Mouse (Mus musculus): Measurements from ENCODE around the gene Hmgcl.

Gene Hmgcl

DNA sequence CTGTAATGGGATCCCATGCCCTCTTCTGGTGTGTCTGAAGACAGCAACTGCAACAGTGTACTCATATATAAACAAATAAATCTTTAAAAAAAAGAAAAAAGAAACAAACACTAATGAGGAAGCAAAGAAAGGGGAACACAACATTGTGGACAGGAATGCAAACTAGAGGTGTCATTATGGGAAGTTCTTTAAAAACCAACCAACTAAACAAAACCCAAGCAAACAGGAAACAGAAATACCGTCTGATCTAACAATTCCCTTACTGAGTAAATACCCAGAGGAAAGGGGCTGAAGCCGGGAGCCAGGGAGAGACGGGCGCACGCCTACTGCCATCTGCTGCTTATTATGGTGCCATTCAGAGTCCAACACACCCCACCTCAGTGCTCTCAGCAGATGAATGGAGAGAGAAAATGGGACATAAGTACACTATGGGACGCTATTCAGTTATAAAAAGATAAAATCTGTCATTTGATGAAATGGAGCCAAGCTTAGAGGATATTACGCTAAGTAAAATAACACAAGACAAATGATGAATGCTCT is 35.3 kb downstream of the Hmgcl start:
- intact Hi-C loops (cut with DNase I): loop anchor here (10.0 kb wide), 1 partner anchor 303 kb away; the partner anchor contains the start of gene Zfp46

DNA sequence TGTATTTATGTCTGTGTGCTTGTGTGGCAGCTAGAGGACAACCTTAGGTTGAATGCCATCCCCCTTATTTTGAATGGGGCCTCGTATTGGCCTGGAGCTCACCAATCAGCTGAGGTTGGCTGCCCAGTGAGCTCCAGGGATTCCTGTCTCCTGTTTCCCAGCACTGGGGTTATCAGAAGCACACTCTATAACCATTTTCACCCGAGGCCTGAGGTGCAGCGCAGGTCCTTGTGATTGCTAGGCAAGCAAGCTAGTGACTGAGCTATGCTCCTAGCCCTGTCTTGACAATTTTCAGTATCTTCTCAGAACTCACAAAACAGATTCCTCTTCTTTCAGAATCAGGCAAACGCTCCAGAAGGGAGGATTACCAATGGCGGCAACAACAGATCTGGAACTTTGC is 38.3 kb downstream of the Hmgcl start:
- intact Hi-C loops (cut with DNase I): loop anchor here (10.0 kb wide), 1 partner anchor 300 kb away; the partner anchor contains the start of gene Zfp46

DNA sequence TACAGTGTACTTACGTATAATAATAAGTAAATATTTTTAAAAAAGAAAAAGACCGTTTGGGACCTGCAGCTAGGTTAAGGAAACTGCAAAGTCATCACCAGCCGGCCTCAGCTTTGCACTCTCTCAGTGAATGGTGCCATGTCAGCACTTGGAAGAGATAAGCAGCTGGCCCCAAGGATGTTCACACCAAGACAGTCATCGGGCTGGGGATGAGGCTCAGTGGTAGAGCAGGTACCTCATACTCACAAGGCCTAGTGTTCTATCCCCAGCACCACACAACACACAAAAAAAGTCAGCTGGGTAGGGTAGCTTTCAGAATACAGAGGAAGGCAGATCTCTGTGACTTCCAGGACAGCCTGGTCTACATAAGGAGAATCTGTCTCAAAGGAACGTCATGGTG is 38.9 kb downstream of the Hmgcl start:
- intact Hi-C loops (cut with DNase I): loop anchor here (10.0 kb wide), 1 partner anchor 300 kb away; the partner anchor contains the start of gene Zfp46

DNA sequence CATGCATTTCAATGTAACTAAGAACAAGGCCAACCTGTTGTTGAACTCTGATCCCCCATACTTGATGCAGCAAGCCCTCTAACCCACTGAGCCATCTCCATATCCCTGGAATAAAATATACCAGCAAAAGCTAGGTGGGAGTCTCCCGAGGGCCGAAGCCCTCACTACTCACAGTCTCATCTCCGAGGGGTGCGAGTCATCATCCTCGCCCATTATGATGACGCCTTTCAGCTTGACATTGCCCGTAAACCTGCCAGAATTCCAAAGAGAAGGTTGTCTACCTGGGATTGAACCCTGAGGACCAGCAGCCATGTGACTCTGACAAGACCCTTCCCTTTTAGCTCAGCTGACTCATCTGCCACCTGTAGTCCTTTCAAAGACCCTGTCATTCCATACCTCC is 39.5 kb downstream of the Hmgcl start:
- intact Hi-C loops (cut with DNase I): loop anchor here (10.0 kb wide), 1 partner anchor 299 kb away; the partner anchor contains the start of gene Zfp46

DNA sequence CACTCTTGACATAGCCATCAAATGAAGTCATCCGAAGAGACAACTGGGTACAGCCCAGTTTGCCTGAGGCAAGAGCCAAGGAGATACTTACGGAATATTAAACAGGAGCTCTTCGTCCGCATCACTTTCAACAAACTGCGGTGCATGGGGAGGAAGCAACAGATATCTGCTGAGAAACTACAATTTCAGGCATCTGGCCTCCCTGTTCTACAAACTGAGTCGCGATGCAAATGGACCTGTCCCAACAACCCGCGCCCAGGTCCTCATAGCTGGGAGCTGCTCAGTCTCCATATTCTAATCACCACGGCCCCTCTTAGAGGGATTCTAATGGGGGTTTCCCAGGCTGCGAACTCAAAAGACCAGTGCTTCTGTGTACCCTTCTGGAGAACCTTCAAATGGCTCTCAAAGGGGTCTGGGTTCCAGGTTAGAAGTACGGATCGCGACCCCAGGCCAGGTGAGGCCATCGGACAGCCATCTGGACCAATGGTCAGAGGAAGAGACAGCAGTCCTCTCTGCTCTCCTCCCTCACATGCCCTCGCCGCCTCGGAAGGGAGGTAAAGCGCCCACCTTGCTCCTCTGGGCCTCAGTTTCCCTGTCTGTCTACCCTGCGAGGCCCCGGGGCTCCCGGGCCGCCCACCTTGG is 40.2 kb downstream of the Hmgcl start:
- intact Hi-C loops (cut with DNase I): loop anchor here (10.0 kb wide), 1 partner anchor 298 kb away; the partner anchor contains the start of gene Zfp46

DNA sequence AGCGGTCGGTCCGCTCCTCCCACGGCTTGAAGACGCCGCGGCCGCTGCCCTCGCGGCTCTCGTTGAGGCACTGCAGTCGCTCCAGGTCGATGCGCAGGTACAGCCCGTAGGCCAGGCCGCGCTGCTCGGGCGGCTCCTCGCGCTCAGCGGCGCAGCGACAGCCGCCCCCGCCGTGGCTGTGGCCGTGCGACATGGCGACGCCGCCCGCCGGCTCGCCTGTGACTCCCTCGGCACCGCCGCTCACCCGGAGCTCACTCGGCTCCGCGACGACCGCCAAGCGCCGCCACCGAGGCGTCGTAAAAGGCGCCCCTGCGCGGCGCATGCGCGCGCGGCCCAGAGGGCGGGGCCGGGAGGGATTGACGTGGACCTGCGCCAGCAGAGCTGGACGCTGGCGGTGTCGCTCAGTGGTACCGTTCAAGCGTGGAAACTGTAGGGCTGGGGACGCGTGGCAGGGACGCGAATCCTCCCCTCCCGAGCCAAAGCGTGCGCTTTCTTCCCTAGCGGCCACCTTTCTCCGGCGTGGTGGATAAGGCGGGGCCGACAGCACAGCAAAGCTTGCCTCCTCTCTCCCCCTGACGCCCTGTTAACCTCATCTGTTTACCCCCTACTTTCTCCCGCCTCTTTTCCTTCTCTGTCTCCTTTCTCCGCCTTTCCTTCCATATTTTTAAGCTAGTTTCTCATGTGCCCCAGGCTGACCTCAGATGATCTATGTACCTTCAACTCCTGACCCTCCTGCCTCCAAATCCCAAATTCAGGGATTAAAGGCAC is 40.9 kb downstream of the Hmgcl start, which contains the start of gene Pithd1:
Pithd1 (minus strand) TSS at position 322 of the 768 bp plus-strand sequence.
- intact Hi-C loops (cut with DNase I): loop anchor here (10.0 kb wide), 1 partner anchor 298 kb away; the partner anchor contains the start of gene Zfp46

DNA sequence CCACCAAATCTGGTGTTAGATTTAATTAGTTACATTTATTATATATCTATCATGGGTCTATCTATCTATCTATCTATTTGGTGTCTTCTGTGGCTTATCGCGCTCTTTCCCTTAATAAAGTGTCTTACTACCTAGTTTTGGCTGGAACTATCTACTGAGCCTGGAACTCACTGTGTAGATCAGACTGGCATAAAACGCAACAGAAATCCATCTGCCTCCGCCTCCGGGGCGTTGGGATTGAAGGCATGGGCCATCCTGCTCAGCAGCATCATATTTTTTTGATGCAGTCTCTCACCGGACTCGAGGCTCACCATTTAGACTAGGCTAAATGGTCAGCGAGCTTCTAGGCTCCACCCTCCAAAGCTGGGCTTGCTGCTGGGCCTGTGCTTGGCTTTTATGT is 41.5 kb downstream of the Hmgcl start:
- intact Hi-C loops (cut with DNase I): loop anchor here (10.0 kb wide), 1 partner anchor 297 kb away; the partner anchor contains the start of gene Zfp46

DNA sequence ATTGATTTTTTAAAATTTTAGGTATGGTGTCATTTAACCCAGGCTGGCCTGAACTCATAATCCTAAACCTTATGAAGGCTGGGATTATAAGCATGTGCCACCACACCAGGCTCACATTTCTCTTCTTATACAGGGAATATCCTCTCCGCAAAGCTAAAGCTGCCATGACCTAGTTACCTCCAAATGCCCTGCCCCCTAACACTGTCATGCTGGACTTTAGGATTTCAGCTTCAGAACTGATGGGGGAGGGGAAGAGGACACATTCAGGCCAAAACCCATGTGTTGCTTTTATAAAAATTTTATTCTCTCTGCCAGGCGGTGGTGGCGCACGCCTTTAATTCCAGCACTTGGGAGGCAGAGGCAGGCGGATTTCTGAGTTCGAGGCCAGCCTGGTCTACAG is 47.7 kb downstream of the Hmgcl start:
- intact Hi-C loops (cut with DNase I): no loop called here

DNA sequence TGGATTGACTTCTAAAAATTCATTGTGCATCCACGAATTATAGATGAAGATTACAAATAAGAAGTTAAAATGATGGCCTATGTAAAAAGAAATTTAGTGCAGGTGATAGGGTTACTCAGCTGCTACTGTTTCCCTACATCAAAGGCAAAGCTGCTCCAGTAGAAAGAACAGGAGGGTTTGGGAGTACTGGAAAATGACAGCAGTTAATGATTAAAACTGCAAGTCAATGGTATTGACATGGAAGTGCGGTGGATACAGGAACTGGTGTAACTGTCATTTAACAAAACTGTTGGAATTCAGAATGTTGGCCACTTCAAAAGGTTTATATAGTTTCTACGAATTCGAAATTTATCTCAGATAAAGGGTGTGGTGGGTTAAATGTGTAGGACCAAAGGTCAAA is 48.9 kb downstream of the Hmgcl start:
- intact Hi-C loops (cut with DNase I): no loop called here

DNA sequence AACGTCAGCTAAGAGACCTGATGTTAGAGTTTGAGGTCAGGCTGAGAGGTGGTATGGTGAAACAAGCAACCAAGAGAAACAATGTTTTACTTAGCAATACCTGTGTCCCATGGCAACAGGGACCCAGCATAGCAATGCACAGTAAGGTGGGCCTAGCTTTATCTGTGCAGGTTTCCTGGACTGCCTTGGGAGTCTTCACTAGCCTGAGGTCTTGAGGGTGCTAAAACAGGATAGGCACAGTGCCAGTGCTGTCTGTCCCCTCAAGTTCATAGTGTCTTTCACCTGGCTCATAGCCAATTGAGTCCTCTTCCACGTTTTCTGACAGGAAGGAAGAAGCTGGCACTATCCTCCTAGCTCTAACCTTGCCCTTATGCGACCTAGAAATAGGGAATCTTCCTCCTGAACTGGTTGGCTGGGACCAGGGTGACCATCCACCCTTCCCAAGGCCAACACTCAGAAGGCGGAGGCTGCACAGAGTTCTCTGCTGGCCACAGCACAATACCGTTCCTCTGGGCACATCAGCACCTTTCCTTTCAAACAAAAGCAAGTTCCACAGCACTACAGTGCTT is 57.9 kb downstream of the Hmgcl start:
- intact Hi-C loops (cut with DNase I): no loop called here

DNA sequence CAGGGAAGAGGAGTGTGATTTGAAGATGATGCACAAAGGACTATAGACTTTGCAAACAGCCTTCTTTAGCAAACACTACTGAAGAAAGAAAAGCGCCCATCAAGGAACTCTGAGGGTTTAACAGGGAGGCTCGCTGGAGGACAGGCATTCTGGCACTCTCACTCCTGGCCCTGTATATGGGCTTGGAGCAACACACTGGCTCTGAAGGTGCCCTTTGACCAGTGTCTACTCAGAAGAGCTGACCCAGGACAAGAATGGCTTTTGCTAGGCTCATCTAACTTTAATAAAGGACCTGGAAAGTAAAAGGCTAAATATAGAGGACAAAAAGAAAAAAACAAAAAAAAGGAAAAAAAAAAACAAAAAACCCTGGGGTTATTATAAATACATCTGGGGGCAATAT is 58.7 kb downstream of the Hmgcl start:
- intact Hi-C loops (cut with DNase I): no loop called here

DNA sequence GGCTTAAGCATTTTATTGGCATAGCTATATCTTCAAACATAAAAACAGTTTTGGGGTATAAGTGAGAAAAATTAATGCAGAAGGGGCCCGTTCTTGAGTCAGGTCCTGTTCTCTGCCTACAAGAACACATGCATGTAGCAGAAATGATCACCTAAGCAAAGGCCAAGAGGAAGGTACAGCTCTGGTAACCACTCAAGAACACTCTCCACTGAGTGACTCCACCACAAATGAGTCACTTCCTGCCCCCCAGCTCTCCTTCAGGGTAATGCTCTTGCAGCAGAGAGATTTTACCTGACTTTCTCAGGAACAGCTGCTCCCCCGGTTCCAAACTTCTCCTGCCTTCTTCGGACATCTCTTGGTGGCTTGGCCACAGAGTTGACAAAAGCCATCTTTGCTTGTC is 60.6 kb downstream of the Hmgcl start:
- intact Hi-C loops (cut with DNase I): no loop called here

DNA sequence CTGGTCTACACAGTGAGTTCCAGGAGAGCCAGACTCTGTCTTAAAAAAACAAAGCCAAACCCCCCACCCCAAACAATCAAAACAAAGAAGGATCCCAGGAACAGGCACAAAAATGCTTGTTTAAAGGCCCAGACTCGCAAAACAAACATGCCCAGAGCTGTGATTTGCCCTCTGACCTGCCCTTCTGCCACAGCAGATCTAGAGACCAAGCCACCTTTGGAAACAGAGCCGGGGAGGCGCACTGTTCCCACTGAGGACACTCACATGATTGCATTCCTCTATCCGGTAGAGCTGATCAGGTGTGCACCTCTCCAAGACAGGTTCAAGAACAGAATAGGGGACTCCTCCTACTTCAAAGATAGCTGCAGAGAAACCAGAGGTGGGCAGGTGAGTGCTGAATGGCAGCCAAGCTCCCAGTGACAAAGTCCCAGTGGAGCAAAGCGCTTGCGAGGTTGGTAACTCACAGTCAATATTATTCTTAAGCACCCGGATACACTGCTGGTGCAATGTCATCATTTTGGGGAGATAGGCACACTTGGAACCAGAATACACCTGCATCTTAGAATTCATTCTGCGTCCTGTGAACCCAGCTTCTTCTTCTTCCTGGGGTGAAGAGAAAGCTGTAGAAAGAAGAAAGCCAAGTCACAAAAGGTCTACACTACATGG is 62.7 kb downstream of the Hmgcl start:
- intact Hi-C loops (cut with DNase I): no loop called here

DNA sequence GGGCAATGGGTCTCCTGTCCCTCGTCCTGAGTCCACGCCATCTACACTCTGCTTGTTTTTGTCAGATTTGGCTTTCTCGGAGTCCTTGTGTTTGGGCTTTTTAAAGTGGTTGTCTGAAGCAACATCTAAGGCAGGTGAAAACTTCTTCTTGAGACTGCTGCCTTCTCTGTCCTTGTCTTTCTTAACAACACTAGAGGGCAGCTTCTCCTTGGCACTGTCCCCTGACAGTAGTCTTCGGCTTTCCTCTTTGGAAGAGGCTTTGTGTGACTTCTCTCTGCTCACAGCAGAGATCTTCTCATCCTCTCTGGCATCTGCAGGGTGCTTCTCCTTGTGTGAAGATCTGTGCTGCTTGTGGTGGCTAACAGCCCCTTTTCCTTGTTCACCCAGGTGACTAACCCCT is 64.3 kb downstream of the Hmgcl start:
- intact Hi-C loops (cut with DNase I): no loop called here

Measured in adrenal gland (tissue).